Mouse (Mus musculus) heart, adult 8-10 months (tissue): Measurements from ENCODE around the gene Klhl18. TPM values are rescaled to one million over a fixed set of nuclear protein-coding genes. Genes with fewer than 3 reads are reported as not detected.

ENCODE experiments used
- DNase-seq: peaks from one replicate; pipeline ENCODE4 v3.0.0; 2022; ENCODE audit warnings: low spot score
- total RNA-seq, 4 experiments: library from RNA; stranded (reverse); gene quantifications; 2 replicates each; pipeline ENCODE4 v1.2.4; 2022

Gene Klhl18
- 10 to 100 TPM in 3 of 4 experiments, 1 to 10 TPM in 1; 9.2 to 14.6 (median 11.1) TPM for total RNA-seq

GRCm38 (mm10) chr9:110476124-110477091 is at the start of gene Klhl18, which contains the start of gene Kif9:
Gene Klhl18 (minus strand): TSS chr9:110476694.
Gene Kif9 (plus strand): TSS chr9:110476958.
- peak; percentile 98 for DNase-seq

GRCm38 (mm10) chr9:110525737-110526136 is 49.2 kb upstream of the Klhl18 start:
- DNase-seq = no peak

- no peak for DNase-seq
These were observed 14.4 kb upstream of the Klhl18 start for GRCm38 (mm10) chr9:110490913-110491312.

GRCm38 (mm10) chr9:110488841-110489240 is 12.3 kb upstream of the Klhl18 start:
- DNase-seq = no peak

- DNase-seq = no peak
These were observed 2.1 kb upstream of the Klhl18 start for GRCm38 (mm10) chr9:110478639-110479038.

- no peak for DNase-seq
These were observed 1.5 kb upstream of the Klhl18 start for GRCm38 (mm10) chr9:110477951-110478350.

GRCm38 (mm10) chr9:110466179-110466578 is 10.3 kb downstream of the Klhl18 start:
- no peak for DNase-seq

GRCm38 (mm10) chr9:110465336-110465735 is 11.2 kb downstream of the Klhl18 start:
- DNase-seq = no peak

GRCm38 (mm10) chr9:110463983-110464591 is 12.4 kb downstream of the Klhl18 start:
- DNase-seq = no peak

GRCm38 (mm10) chr9:110462321-110462720 is 14.2 kb downstream of the Klhl18 start:
- DNase-seq = no peak

GRCm38 (mm10) chr9:110460884-110461815 is 15.3 kb downstream of the Klhl18 start:
- DNase-seq = no peak

GRCm38 (mm10) chr9:110459145-110459727 is 17.3 kb downstream of the Klhl18 start:
- peak; percentile 38 for DNase-seq

- DNase-seq = no peak
These were observed 18.6 kb downstream of the Klhl18 start for GRCm38 (mm10) chr9:110457926-110458325.

- DNase-seq = no peak
These were observed 24.0 kb downstream of the Klhl18 start for GRCm38 (mm10) chr9:110452523-110452922.

- peak; percentile 76 for DNase-seq
These were observed 27.5 kb downstream of the Klhl18 start for GRCm38 (mm10) chr9:110448857-110449617.

- DNase-seq = no peak
These were observed 28.1 kb downstream of the Klhl18 start for GRCm38 (mm10) chr9:110448356-110448755.

GRCm38 (mm10) chr9:110440559-110440958 is 35.9 kb downstream of the Klhl18 start:
- DNase-seq = no peak

GRCm38 (mm10) chr9:110440049-110440448 is 36.4 kb downstream of the Klhl18 start:
- no peak for DNase-seq

- no peak for DNase-seq
These were observed 40.5 kb downstream of the Klhl18 start for GRCm38 (mm10) chr9:110436041-110436440.

- DNase-seq = no peak
These were observed 43.4 kb downstream of the Klhl18 start for GRCm38 (mm10) chr9:110433045-110433444.
